Mouse (Mus musculus): ENCODE measurements around the gene Zbtb46. TPM values are rescaled to one million over a fixed set of nuclear protein-coding genes. Genes with fewer than 3 reads are reported as not detected.

Gene Zbtb46
- polyA plus RNA-seq, 1 experiment from 2014 or later, result 16.4 TPM

- H3K27ac ChIP-seq (replicated peaks), result peak overlapping the region; percentile 83
Measured at GRCm38 (mm10) chr2:181459673-181460621, 721 bp upstream of the Zbtb46 start.

DNA sequence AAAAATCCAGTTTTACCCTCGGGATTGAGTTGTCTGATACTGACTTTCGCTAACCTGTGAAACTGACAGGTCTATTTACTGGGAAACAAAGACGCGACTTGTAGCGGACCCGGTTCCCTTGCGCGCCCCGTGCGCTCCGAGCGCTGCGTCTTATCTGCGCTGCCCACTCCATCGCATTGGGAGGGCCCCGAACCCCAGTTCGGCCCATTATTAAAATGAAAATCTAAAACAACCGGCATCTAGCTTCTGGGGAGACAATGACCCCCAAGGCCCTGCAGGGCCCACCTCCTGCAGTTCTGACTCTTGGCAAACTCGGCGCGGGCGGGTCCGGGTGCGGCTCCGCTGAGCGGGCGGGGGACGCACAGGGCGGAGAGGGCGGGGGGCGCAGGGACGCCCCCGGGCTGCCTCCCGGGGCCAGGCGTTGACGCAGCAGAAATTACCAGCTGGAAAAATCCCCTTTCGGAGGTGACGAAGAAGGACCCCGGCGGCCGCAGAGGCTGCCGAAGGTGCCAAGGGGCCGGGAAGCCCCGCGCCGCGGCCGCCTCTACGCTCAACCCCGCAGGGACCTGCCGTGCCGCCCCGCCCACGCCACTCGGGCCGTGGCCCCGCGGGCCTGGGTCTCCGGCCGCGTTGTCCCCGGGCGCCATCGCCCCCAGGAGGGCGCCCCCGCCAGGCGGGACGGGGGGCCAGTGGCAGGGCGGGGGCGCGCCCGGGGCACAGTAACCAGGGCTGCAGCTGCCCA, 644 bp downstream of the Zbtb46 start:
- H3K4me3 ChIP-seq, result peak overlapping the region; percentile 98
- H3K4me1 ChIP-seq, result peaks cover 35% of the 10 kb centered on the region
- H3K9me3 ChIP-seq, result no peaks in the 10 kb centered on the region
- H3K36me3 ChIP-seq (replicated peaks), result no peaks in the 10 kb centered on the region
- WGBS, result under 1% methylated on average over 71 of the region's 72 CpGs
- peaks cover 43% of the 10 kb centered on the region for H3K27me3 ChIP-seq (replicated peaks; ENCODE audit: low read depth, poor library complexity, severe bottlenecking)
- H3K27ac ChIP-seq (replicated peaks), result peak overlapping the region; percentile 90
- DNase-seq (ENCODE audit: low spot score), result no peak

More at GRCm38 (mm10) chr2:181459673-181460621, 721 bp upstream of the Zbtb46 start:
- H3K4me3 ChIP-seq, result peak overlapping the region; percentile 98
- under 1% methylated on average over 71 of the region's 71 CpGs for WGBS
- H3K4me1 ChIP-seq, result peaks cover 35% of the 10 kb centered on the region
- peaks cover 46% of the 10 kb centered on the region for H3K27me3 ChIP-seq (replicated peaks; ENCODE audit: low read depth, poor library complexity, severe bottlenecking)
- peak; percentile 79 for DNase-seq (ENCODE audit: low spot score)
- H3K9me3 ChIP-seq, result no peaks in the 10 kb centered on the region
- H3K36me3 ChIP-seq (replicated peaks), result no peaks in the 10 kb centered on the region

DNA sequence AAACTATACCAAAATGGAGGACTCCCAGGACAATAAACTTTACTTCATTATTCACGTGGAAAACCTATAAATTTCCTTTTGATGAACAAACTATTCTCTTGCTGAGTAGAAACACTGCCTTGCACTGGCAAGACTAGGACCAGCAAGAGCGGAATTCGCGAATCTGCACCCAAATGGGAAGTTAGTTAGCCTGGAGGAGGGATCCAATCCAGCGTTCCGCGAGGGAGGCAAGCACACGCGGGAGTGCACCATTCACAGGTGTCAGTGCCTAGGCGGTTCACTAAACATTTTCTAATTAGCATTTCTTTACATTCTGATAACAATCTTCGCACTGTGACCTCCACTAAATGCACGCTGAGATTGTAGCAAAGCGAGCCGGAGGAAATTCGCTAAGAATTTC, 1.4 kb downstream of the Zbtb46 start:
- Histone ChIP-seq H3K36me3 (replicated peaks) (no peaks in the 10 kb centered on the region), H3K27ac (replicated peaks) (no peak overlapping the region), H3K4me3 (peak overlapping the region; percentile 98), H3K9me3 (no peaks in the 10 kb centered on the region), H3K4me1 (peaks cover 27% of the 10 kb centered on the region), H3K27me3 (replicated peaks; ENCODE audit: low read depth, poor library complexity, severe bottlenecking) (peaks cover 40% of the 10 kb centered on the region)
- WGBS, result 4% methylated on average over 15 of the region's 15 CpGs
- peak; percentile 32 for DNase-seq (ENCODE audit: low spot score)

DNA sequence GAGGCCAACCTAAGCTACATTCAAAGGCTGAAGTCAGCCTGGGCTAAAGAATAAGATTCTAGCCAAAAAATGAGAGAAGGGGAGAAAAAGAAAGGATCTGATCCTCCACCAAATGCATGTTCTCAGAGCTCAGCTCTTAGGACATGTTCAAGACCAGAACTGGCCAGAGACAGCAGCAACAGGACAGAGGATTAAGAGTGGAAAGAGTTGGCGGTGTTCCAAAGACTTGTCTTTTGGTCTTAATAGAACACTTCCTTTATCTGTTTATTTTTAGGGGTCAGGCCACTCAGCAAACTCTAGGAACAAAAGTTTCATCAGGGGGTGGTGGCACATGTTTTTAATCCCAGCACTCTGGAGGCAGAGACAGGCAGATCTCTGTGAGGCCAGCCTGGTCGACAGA, 3.3 kb downstream of the Zbtb46 start:
- H3K4me3 ChIP-seq, result no peak overlapping the region
- H3K27ac ChIP-seq (replicated peaks), result no peak overlapping the region
- WGBS, result 74% methylated on average over 2 of the region's 2 CpGs
- peaks cover 31% of the 10 kb centered on the region for H3K27me3 ChIP-seq (replicated peaks; ENCODE audit: low read depth, poor library complexity, severe bottlenecking)
- H3K4me1 ChIP-seq, result peaks cover 23% of the 10 kb centered on the region
- DNase-seq (ENCODE audit: low spot score), result no peak
- H3K36me3 ChIP-seq (replicated peaks), result no peaks in the 10 kb centered on the region
- no peaks in the 10 kb centered on the region for H3K9me3 ChIP-seq

DNA sequence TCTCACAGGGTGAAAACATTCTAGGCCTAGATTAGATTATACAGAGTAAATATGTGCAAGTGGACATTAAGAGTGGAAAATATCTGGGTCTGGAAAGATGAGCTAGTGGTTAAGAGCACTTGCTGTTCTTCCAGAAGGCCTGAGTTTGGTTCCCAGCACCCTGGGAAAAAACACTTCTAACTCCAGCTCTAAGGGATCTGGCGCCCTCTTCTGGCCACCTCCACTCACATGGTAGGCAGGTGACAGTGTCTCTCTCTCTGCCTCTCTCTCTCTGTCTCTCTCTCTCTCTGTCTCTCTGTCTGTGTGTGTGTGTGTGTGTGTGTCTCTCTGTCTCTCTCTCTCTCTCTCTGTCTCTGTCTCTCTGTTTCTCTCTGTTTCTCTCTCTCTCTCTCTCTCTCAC, 6.0 kb downstream of the Zbtb46 start:
- Histone ChIP-seq H3K36me3 (replicated peaks) (no peaks in the 10 kb centered on the region), H3K9me3 (no peaks in the 10 kb centered on the region), H3K27me3 (replicated peaks; ENCODE audit: low read depth, poor library complexity, severe bottlenecking) (peaks cover 17% of the 10 kb centered on the region), H3K4me3 (no peak overlapping the region), H3K27ac (replicated peaks) (no peak overlapping the region), H3K4me1 (peaks cover 6% of the 10 kb centered on the region)
- no peak for DNase-seq (ENCODE audit: low spot score)
- 50% methylated on average over 1 of the region's 1 CpGs for WGBS

DNA sequence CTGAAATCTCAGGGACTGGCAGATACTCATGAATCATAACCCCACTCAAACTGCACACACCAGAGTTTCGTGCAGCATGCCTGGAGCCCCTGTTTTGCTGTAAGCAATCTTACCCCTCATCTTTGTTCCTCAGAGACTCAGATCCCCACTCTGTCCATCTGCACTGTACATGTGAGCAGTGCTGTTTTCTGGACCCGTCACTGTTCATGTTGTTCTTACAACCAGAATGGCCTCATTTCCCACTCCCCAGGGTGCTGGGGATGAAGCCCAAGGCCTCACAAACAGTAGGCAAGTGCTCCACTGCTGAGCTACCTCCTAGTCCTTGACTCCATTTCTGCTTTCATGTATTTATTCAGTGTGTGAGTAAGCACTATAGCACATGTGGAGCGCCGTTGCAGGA, 7.0 kb downstream of the Zbtb46 start:
- Histone ChIP-seq H3K36me3 (replicated peaks) (no peaks in the 10 kb centered on the region), H3K27me3 (replicated peaks; ENCODE audit: low read depth, poor library complexity, severe bottlenecking) (peaks cover 6% of the 10 kb centered on the region), H3K27ac (replicated peaks) (no peak overlapping the region), H3K4me1 (no peaks in the 10 kb centered on the region), H3K4me3 (no peak overlapping the region), H3K9me3 (no peaks in the 10 kb centered on the region)
- DNase-seq (ENCODE audit: low spot score), result no peak
- 78% methylated on average over 4 of the region's 4 CpGs for WGBS

GRCm38 (mm10) chr2:181443016-181443415, 16.2 kb downstream of the Zbtb46 start:
- H3K36me3 ChIP-seq (replicated peaks), result no peaks in the 10 kb centered on the region
- no peak for DNase-seq (ENCODE audit: low spot score)
- H3K4me3 ChIP-seq, result no peak overlapping the region
- H3K4me1 ChIP-seq, result no peaks in the 10 kb centered on the region
- no peak overlapping the region for H3K27ac ChIP-seq (replicated peaks)
- WGBS, result 91% methylated on average over 2 of the region's 2 CpGs
- H3K9me3 ChIP-seq, result no peaks in the 10 kb centered on the region
- no peaks in the 10 kb centered on the region for H3K27me3 ChIP-seq (replicated peaks; ENCODE audit: low read depth, poor library complexity, severe bottlenecking)

- peaks cover 3% of the 10 kb centered on the region; the same call in 1 of the 2 replicates for H3K4me1 ChIP-seq
- no peak overlapping the region for H3K4me3 ChIP-seq
- no peaks in the 10 kb centered on the region for H3K9me3 ChIP-seq
- no peaks in the 10 kb centered on the region for H3K27me3 ChIP-seq (replicated peaks; ENCODE audit: low read depth, poor library complexity, severe bottlenecking)
- no peak overlapping the region for H3K27ac ChIP-seq (replicated peaks)
- WGBS, result 74% methylated on average over 4 of the region's 4 CpGs
- H3K36me3 ChIP-seq (replicated peaks), result no peaks in the 10 kb centered on the region
- DNase-seq (ENCODE audit: low spot score), result no peak
Measured at GRCm38 (mm10) chr2:181438176-181438575, 21.1 kb downstream of the Zbtb46 start.

DNA sequence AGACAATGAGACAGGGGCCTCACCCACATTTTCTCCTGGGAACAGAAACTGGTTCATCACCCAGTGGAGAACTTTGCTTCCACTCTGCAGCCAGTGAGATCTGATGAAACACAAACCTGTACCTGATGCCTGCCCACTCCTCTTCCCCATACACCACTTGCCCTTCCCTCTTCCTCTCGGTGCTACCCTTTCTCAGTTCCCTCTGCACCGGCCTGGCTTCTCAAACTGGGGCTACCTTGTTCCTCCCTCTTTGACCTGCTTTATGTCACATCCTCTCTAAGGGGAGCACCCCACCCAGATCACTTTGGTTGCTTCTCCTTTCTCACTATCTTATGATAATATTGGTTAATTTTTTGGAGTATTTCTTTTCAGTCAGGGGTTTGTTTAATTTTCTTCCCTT, 23.0 kb downstream of the Zbtb46 start:
- no peak overlapping the region for H3K27ac ChIP-seq (replicated peaks)
- H3K9me3 ChIP-seq, result no peaks in the 10 kb centered on the region
- WGBS, result 86% methylated on average over 2 of the region's 2 CpGs
- DNase-seq (ENCODE audit: low spot score), result no peak
- H3K27me3 ChIP-seq (replicated peaks; ENCODE audit: low read depth, poor library complexity, severe bottlenecking), result no peaks in the 10 kb centered on the region
- no peaks in the 10 kb centered on the region for H3K36me3 ChIP-seq (replicated peaks)
- peaks cover 3% of the 10 kb centered on the region; the same call in 1 of the 2 replicates for H3K4me1 ChIP-seq
- H3K4me3 ChIP-seq, result no peak overlapping the region

GRCm38 (mm10) chr2:181423834-181424233, 35.4 kb downstream of the Zbtb46 start:
- Histone ChIP-seq H3K27me3 (replicated peaks; ENCODE audit: low read depth, poor library complexity, severe bottlenecking) (no peaks in the 10 kb centered on the region), H3K9me3 (no peaks in the 10 kb centered on the region), H3K4me1 (peaks cover 18% of the 10 kb centered on the region), H3K36me3 (replicated peaks) (peaks cover 29% of the 10 kb centered on the region), H3K27ac (replicated peaks) (no peak overlapping the region), H3K4me3 (no peak overlapping the region)
- WGBS, result 93% methylated on average over 9 of the region's 9 CpGs
- DNase-seq (ENCODE audit: low spot score), result no peak

DNA sequence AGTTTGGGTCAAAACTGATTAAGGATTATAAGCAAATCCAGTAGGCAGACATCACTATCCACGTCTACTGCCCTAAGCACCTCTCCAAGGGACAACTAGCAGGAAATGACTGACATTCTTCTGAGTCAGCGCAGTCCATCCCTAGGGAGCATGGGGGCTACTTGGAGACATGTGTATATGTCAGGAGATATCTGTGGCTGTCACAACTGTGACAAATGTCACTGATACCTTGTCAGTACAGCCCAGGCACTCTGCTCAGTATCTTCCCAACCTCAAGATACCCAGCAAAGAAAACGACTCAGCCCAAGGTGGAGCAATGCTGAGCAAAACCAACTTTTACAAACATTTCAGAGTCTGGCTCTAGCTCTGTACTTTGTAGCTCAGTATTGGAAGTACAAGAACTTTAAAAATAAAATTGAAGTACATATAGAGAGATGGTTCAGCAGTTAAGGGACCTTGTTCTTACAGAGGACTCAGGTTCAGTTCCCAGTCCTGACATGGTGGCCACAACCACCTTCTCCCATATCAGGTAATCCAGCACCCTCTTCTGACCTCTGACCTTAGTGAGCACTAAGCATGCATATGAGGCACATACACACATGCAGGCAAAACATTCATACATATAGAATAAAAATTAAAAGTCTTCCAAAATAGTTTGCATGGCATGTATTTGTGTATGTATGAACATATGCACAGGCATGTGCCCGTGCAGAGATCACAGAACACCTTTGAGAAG, 38.2 kb downstream of the Zbtb46 start:
- no peak overlapping the region for H3K27ac ChIP-seq (replicated peaks)
- no peaks in the 10 kb centered on the region for H3K9me3 ChIP-seq
- no peak overlapping the region for H3K4me3 ChIP-seq
- 72% methylated on average over 4 of the region's 4 CpGs for WGBS
- DNase-seq (ENCODE audit: low spot score), result no peak
- H3K27me3 ChIP-seq (replicated peaks; ENCODE audit: low read depth, poor library complexity, severe bottlenecking), result no peaks in the 10 kb centered on the region
- H3K4me1 ChIP-seq, result peaks cover 24% of the 10 kb centered on the region
- H3K36me3 ChIP-seq (replicated peaks), result peaks cover 29% of the 10 kb centered on the region

DNA sequence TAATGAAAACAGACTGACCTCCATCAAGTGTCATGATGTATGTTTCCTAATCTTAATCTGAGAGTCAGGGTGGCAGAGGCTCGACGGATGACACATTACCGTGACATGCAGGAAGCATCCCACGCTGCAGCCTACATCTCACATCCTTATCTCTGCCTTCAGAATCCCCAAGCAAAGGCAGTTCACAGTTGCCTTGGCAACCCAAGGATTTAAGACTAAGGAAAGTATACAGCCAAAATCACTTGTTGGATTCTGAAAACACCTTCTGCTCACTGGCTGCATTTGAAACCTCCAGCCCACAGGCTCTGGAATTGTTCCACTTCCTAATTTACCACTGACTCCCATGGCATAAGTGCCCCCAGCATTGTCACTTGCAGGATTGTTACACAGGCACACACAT, 38.8 kb downstream of the Zbtb46 start:
- no peak for DNase-seq (ENCODE audit: low spot score)
- 89% methylated on average over 4 of the region's 4 CpGs for WGBS
- H3K27ac ChIP-seq (replicated peaks), result no peak overlapping the region
- no peaks in the 10 kb centered on the region for H3K9me3 ChIP-seq
- H3K36me3 ChIP-seq (replicated peaks), result peaks cover 29% of the 10 kb centered on the region
- no peaks in the 10 kb centered on the region for H3K27me3 ChIP-seq (replicated peaks; ENCODE audit: low read depth, poor library complexity, severe bottlenecking)
- peaks cover 24% of the 10 kb centered on the region for H3K4me1 ChIP-seq
- no peak overlapping the region for H3K4me3 ChIP-seq

Data from embryonic facial prominence, embryonic 10.5 days (tissue).